Mouse (Mus musculus): ENCODE data around the gene Ypel3. TPM values are rescaled to one million over a fixed set of nuclear protein-coding genes. Genes with fewer than 3 reads are reported as not detected.

Ypel3 gene
- polyA plus RNA-seq, 1 experiment from 2014 or later: 49.1 TPM

DNA sequence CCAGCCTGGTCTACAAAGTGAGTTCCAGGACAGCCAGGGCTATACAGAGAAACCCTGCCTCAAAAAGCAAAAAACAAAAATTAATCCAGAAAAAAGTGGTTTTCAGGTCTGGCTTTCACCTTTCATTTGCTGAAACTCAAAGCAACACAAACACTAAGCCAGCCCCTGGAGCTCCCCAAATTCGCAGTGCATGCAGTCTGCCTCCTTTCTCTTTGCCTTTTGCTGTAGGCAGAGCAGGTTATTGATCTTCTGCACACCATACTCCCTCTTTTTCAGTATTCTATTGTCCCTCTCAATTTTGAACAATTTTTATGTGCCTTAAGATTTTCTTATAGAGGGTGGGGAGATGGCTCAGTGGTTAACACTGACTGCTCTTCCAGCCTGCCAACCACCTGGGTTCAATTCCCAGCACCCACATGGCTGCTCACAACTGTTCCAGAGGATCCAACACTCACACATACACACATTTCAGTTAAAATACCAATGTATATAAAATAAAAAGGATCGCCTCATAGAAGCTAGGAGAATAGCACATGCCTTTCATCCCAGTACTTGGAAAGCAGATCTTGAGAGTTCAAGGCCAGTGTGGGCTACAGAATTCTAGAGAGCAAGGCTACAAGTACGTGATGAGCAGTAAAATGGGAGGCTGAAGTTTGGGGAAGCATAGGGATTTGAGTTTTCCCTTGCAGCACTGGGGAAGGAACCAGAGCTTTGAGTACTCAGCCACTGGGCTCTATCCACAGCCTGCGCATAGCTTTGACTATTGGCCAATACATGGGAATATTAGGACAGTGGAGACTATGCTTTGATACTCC, 16.9 kb downstream of the Ypel3 start:
- Histone ChIP-seq H3K36me3 (ENCODE audit: control insufficient read depth, insufficient read depth, low read length) (peaks cover 44% of the 10 kb centered on the region), H3K4me3 (ENCODE audit: low read depth, low read length) (no peak overlapping the region), H3K27me3 (replicated peaks; ENCODE audit: control insufficient read depth, insufficient read depth, low read length) (no peaks in the 10 kb centered on the region), H3K27ac (ENCODE audit: low read depth, low read length) (peak overlapping the region; percentile 96), H3K9me3 (ENCODE audit: control insufficient read depth, low read length) (no peaks in the 10 kb centered on the region), H3K9ac (ENCODE audit: low read depth, low read length) (0 out of 2 replicates have a peak overlapping the region, but pooled peaks have one; percentile 34), H3K4me2 (peak overlapping the region; percentile 73; the same call in 1 of the 2 replicates), H3K4me1 (replicated peaks; ENCODE audit: control insufficient read depth, insufficient read depth, low read length) (peaks cover 55% of the 10 kb centered on the region)
- DNase-seq (ENCODE audit: low spot score): no peak
- 78% methylated on average over 4 of the region's 4 CpGs for WGBS
- ATAC-seq (replicated peaks; ENCODE audit: low FRiP score): no peak

DNA sequence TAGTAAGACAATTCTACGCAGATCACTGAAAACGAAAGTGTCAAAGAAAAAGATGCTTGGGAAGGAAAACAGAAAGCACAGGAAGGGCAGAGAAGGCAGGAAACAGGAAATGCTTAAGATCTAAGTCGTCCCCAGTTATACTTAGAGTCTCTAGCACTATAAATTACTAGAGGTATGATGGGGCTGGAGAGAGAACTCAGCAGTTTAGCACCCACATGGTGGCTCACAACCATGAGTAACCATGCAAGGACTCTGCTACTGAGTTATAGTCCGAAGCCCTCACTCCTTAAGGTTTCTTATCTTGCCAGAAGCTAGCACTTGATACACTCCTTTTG, 17.5 kb downstream of the Ypel3 start:
- ATAC-seq (replicated peaks; ENCODE audit: low FRiP score): no peak
- H3K4me1 ChIP-seq (replicated peaks; ENCODE audit: control insufficient read depth, insufficient read depth, low read length): peaks cover 55% of the 10 kb centered on the region
- WGBS: 54% methylated on average over 4 of the region's 4 CpGs
- DNase-seq (ENCODE audit: low spot score): no peak
- H3K4me3 ChIP-seq (ENCODE audit: low read depth, low read length): no peak overlapping the region
- 0 out of 2 replicates have a peak overlapping the region, but pooled peaks have one; percentile 21 for H3K4me2 ChIP-seq
- 0 out of 2 replicates have a peak overlapping the region, but pooled peaks have one; percentile 34 for H3K9ac ChIP-seq (ENCODE audit: low read depth, low read length)
- H3K9me3 ChIP-seq (ENCODE audit: control insufficient read depth, low read length): no peaks in the 10 kb centered on the region
- H3K36me3 ChIP-seq (ENCODE audit: control insufficient read depth, insufficient read depth, low read length): peaks cover 41% of the 10 kb centered on the region
- no peaks in the 10 kb centered on the region for H3K27me3 ChIP-seq (replicated peaks; ENCODE audit: control insufficient read depth, insufficient read depth, low read length)
- H3K27ac ChIP-seq (ENCODE audit: low read depth, low read length): peak overlapping the region; percentile 38; the same call in 1 of the 2 replicates

DNA sequence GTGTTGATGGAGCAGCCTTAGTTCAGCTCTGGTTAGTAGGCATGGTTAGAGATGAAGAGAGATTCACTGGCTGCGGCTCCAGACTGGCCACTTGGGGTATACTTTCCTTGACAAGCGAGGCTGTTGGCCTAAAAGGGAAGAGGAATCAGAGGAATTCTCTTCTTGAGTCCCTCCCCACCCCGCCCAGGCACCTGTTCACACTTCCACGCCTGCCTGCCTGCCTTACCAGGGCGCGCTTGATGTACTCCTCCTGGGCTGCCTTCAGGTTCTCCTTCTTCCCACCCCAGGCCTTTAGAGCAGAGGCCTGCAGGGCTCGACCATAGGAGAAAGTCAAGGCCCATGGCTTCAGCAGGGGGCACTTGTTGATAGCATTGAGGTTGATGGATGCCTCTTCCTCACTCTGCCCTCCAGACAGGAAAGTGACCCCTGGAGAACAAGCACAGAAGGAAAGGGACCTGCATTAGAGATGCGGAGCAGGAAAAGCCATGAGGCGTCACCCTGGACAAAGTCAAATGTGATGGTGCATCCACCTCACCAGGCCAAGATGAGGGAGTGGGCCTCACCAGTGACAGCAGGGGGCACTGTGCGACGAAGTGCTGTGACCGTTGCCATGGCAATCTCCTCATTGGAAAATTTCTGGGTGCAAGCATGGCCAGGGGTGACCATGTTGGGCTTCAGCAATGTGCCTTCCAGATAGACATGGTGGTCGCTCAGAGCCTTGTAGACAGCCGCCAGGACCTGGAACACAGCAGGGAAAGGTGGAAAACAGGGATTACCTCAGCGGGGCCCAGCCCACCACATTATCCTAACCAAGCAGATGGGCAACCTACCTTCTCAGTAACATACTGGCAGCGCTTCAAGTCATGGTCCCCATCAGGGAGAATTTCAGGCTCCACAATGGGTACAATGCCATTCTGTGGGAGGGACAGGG, 18.9 kb downstream of the Ypel3 start:
- Histone ChIP-seq H3K27me3 (replicated peaks; ENCODE audit: control insufficient read depth, insufficient read depth, low read length) (no peaks in the 10 kb centered on the region), H3K4me1 (replicated peaks; ENCODE audit: control insufficient read depth, insufficient read depth, low read length) (peaks cover 53% of the 10 kb centered on the region), H3K27ac (ENCODE audit: low read depth, low read length) (peak overlapping the region; percentile 98), H3K9ac (ENCODE audit: low read depth, low read length) (no peak overlapping the region), H3K9me3 (ENCODE audit: control insufficient read depth, low read length) (no peaks in the 10 kb centered on the region), H3K4me2 (peak overlapping the region; percentile 82), H3K4me3 (ENCODE audit: low read depth, low read length) (peak overlapping the region; percentile 97), H3K36me3 (ENCODE audit: control insufficient read depth, insufficient read depth, low read length) (peaks cover 30% of the 10 kb centered on the region)
- 88% methylated on average over 16 of the region's 16 CpGs for WGBS
- ATAC-seq (replicated peaks; ENCODE audit: low FRiP score) (no peak), DNase-seq (ENCODE audit: low spot score) (no peak)

DNA sequence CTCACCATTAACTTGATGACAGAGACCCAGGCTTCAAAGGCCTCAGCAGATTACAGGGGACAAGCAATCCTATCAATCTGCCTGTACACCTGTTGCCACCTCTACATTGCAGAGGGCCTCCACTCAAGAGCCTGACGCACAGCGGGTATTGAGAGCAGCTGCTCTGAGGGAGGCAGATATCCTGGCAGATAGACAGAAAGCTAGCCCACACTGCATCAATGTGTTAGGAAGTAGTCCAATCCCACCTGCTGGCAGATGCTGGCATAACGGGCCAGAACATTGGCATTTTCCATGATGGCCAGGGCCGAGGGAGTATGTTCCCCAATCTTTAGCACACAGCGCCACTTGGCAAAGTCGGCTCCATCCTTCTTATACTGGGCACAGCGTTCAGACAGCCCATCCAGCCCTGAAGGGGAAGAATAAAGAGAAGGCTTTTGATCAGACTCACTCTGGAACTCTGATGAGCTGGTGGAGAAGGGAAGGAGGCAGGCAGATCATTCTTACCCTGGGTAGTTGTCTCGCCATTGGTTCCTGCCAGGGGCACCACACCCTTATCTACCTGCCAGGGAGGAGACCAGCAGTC, 19.7 kb downstream of the Ypel3 start:
- 79% methylated on average over 8 of the region's 8 CpGs for WGBS
- H3K4me1 ChIP-seq (replicated peaks; ENCODE audit: control insufficient read depth, insufficient read depth, low read length): peaks cover 51% of the 10 kb centered on the region
- H3K36me3 ChIP-seq (ENCODE audit: control insufficient read depth, insufficient read depth, low read length): peaks cover 30% of the 10 kb centered on the region
- peak overlapping the region; percentile 97; the same call in 1 of the 2 replicates for H3K9ac ChIP-seq (ENCODE audit: low read depth, low read length)
- no peaks in the 10 kb centered on the region for H3K27me3 ChIP-seq (replicated peaks; ENCODE audit: control insufficient read depth, insufficient read depth, low read length)
- DNase-seq (ENCODE audit: low spot score) (no peak), ATAC-seq (replicated peaks; ENCODE audit: low FRiP score) (no peak)
- H3K27ac ChIP-seq (ENCODE audit: low read depth, low read length): peak overlapping the region; percentile 98
- H3K4me2 ChIP-seq: peak overlapping the region; percentile 82
- no peaks in the 10 kb centered on the region for H3K9me3 ChIP-seq (ENCODE audit: control insufficient read depth, low read length)
- H3K4me3 ChIP-seq (ENCODE audit: low read depth, low read length): peak overlapping the region; percentile 97

DNA sequence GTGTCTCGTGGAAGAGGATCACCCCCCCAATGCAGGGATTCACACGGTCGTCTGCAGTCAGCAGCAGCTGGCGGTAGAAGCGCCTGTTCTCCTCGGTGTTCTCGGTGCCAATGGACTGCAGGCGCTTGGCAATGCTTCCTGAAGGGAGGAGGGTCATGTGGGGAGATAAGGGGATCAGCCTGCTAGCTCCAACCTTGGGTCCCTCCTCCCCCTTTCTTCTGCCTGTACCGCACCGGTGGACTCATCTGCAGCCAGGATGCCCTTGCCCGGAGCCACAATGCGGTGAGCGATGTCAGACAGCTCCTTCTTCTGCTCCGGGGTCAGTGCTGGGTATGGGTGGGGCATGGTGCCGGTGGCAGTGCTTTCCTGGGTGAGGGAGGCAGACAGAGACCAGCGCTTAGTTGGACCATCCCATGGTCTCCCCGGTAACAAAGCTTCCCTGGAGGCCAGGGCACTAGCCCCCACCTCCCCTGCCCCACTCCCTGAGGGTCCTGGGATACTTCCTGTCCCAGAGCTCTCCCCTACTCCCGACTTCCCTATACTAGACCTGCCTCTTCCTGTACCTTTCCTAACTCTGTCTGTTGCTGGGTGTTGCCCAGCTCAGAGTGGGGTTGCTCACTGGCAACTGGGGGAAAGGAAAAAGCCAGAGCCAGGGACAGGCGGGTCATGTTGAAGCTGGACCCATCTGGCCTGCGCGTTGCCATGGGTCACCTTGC, 20.8 kb downstream of the Ypel3 start, which contains the start of gene Fam57b:
TSS of gene Fam57b (plus strand) at position 258 of the 716 bp plus-strand sequence.
- Histone ChIP-seq H3K4me1 (replicated peaks; ENCODE audit: control insufficient read depth, insufficient read depth, low read length) (peaks cover 50% of the 10 kb centered on the region), H3K9ac (ENCODE audit: low read depth, low read length) (peak within 1 kb of the TSS; percentile 97), H3K4me2 (peak within 1 kb of the TSS; percentile 82), H3K9me3 (ENCODE audit: control insufficient read depth, low read length) (no peaks in the 10 kb centered on the region), H3K27me3 (replicated peaks; ENCODE audit: control insufficient read depth, insufficient read depth, low read length) (no peaks in the 10 kb centered on the region), H3K36me3 (ENCODE audit: control insufficient read depth, insufficient read depth, low read length) (peaks cover 30% of the 10 kb centered on the region), H3K4me3 (ENCODE audit: low read depth, low read length) (peak within 1 kb of the TSS; percentile 97), H3K27ac (ENCODE audit: low read depth, low read length) (peak within 1 kb of the TSS; percentile 98)
- DNase-seq (ENCODE audit: low spot score) (no peak), ATAC-seq (replicated peaks; ENCODE audit: low FRiP score) (no peak)
- WGBS: 21% methylated on average over 21 of the region's 21 CpGs

DNA sequence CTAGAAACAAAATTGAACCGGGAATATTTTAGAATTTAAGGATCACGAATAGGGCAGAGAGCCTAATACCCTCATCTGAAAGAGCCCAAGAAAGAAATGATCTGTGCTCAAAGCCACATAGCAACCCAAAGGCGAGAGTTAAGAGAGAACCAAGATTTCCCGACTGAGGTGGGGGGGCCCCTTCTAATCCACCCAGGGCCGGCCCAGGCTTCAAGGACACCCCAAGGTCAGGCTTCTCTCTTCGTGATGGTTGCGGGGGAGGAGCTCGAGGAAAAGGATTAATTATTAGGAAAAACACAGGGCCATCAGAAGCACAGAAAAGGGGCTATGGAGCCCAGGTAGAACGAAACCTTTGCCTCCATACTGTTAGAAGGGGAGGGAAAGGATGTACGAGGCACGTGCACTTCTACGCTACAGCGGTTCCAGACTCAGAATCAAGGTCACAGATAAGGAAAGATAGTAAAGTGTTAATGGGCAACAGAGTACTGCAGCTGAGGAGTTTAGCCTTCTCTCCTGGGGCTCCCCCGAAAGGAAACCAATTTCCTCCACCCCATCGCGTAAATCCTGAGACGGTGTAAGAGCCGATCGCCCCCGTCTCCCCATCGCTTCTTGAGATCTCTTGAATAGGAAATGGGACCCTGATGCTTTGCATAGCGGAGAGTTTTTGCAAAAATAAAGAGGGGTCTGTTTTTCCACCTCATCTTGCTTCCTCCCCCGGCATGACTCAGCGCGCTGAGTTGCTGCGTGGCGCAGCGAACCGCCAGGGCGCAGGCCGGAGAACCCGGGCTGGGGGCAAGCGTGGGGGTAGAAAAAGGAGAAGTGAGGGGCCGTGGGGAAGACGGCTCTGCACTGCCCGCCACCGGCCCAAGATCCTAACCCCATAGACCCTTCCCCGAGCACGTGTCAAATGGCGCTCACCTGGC, 21.6 kb downstream of the Ypel3 start:
- WGBS: 0% methylated on average over 40 of the region's 40 CpGs
- Histone ChIP-seq H3K27ac (ENCODE audit: low read depth, low read length) (peak overlapping the region; percentile 98), H3K36me3 (ENCODE audit: control insufficient read depth, insufficient read depth, low read length) (peaks cover 30% of the 10 kb centered on the region), H3K4me3 (ENCODE audit: low read depth, low read length) (peak overlapping the region; percentile 97), H3K4me1 (replicated peaks; ENCODE audit: control insufficient read depth, insufficient read depth, low read length) (peaks cover 50% of the 10 kb centered on the region), H3K9ac (ENCODE audit: low read depth, low read length) (peak overlapping the region; percentile 97), H3K9me3 (ENCODE audit: control insufficient read depth, low read length) (no peaks in the 10 kb centered on the region), H3K4me2 (peak overlapping the region; percentile 82), H3K27me3 (replicated peaks; ENCODE audit: control insufficient read depth, insufficient read depth, low read length) (no peaks in the 10 kb centered on the region)
- ATAC-seq (replicated peaks; ENCODE audit: low FRiP score): no peak
- DNase-seq (ENCODE audit: low spot score): no peak

DNA sequence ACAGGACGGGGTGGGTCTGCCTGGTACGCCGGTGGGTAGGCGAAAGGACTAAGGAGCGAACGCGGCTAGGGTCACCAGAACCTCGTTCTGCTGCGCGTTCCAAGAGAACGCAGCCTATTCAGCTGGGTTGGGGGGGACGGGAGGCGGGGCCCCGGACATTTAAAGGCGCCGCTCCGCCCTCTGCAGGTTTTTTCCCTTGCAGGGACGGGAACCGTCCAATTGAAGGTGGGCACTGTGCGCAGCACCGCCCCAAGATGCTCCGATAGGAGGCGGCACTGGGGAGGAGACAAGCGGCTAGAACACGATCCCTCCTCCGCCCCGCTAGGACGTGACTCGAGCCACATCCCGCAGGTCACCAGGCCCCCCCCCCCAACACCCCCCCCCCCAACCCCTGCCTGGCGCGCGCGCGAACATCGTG, 22.3 kb downstream of the Ypel3 start:
- Histone ChIP-seq H3K4me1 (replicated peaks; ENCODE audit: control insufficient read depth, insufficient read depth, low read length) (peaks cover 49% of the 10 kb centered on the region), H3K9me3 (ENCODE audit: control insufficient read depth, low read length) (no peaks in the 10 kb centered on the region), H3K4me2 (peak overlapping the region; percentile 82), H3K9ac (ENCODE audit: low read depth, low read length) (peak overlapping the region; percentile 97), H3K36me3 (ENCODE audit: control insufficient read depth, insufficient read depth, low read length) (peaks cover 30% of the 10 kb centered on the region), H3K4me3 (ENCODE audit: low read depth, low read length) (peak overlapping the region; percentile 97), H3K27ac (ENCODE audit: low read depth, low read length) (peak overlapping the region; percentile 98), H3K27me3 (replicated peaks; ENCODE audit: control insufficient read depth, insufficient read depth, low read length) (no peaks in the 10 kb centered on the region)
- DNase-seq (ENCODE audit: low spot score) (peak; percentile 93), ATAC-seq (replicated peaks; ENCODE audit: low FRiP score) (peak; percentile 93)
- WGBS: under 1% methylated on average over 36 of the region's 36 CpGs
